Mouse (Mus musculus) midbrain, embryonic 10.5 days (tissue): ENCODE measurements at regions not wholly inside any gene's neighbourhood (a gene's known extent, or its start where the extent isn't known, plus 50 kb on each side); places are given as distances from the start of the nearest gene placed in this dataset.

Experiments used
- DNase-seq: peaks from one replicate; pipeline ENCODE4 v3.0.0-alpha.2; 2017; ENCODE audit warnings: low spot score
- H3K27ac ChIP-seq: fragments of 300-500 bp; sonication (generic); replicated peaks from 2 replicates; pipeline ENCODE4 v1.5.1; 2016; ENCODE audit warnings: mild to moderate bottlenecking
- H3K27me3 ChIP-seq: fragments of 300-500 bp; sonication (generic); 2 replicates; pipeline ENCODE4 v1.6.1; 2016; ENCODE audit warnings: low read depth, mild to moderate bottlenecking; ENCODE audit not compliant: poor library complexity, severe bottlenecking
- H3K36me3 ChIP-seq: fragments of 300-500 bp; sonication (generic); 2 replicates; pipeline ENCODE4 v1.6.1; 2016; ENCODE audit warnings: mild to moderate bottlenecking, moderate library complexity
- H3K4me1 ChIP-seq: fragments of 300-500 bp; sonication (generic); 2 replicates; pipeline ENCODE4 v1.6.1; 2016
- H3K4me3 ChIP-seq: fragments of 300-500 bp; sonication (generic); 2 replicates; pipeline ENCODE4 v1.5.1; 2016; ENCODE audit warnings: mild to moderate bottlenecking, moderate library complexity
- H3K9me3 ChIP-seq: fragments of 300-500 bp; sonication (generic); replicated peaks from 2 replicates; pipeline ENCODE4 v1.6.1; 2016; ENCODE audit warnings: mild to moderate bottlenecking
- WGBS: fragments of 180-500 bp; shearing (Covaris S2); methylation state at CpG from one replicate; pipeline ENCODE4 v1.1.7; 2016; 5-methylcytosine and 5-hydroxymethylcytosine counted together

DNA sequence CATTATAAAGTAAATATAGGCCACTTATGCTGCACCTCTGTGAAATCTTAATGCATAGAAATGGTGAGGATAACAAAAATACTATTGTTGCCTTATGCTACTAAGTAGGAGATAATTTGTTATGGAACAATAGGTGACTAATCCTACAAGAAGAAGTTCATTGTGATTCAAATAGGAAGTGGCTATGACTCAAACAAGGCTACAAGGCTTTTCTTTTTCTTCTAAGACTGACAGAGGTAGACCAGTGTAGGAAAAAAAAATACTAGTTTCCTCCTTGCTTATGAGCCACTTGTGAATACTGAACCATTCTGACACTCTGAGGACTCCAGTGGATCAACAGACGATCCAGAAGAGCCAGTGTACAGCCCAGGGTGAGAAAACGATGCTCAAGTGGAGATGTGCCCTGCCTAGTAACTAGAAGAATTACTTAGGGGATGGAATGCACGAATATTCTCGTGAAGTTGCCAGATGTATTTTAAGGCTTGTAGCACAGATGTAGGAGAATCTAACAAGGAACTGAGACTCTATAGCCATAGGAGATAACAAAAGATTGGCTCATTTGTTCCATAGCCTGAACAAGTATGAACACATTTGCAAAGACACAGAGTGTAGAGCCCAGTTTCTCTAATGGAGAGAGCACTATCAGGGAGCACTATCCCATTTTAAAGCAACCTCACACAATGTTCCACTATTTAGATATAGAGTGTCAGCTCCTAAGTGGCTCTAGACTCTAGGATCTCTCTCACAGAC, 60.3 kb downstream of the Fzd1 start:
- 75% methylated on average over 4 of the region's 4 CpGs for WGBS

DNA sequence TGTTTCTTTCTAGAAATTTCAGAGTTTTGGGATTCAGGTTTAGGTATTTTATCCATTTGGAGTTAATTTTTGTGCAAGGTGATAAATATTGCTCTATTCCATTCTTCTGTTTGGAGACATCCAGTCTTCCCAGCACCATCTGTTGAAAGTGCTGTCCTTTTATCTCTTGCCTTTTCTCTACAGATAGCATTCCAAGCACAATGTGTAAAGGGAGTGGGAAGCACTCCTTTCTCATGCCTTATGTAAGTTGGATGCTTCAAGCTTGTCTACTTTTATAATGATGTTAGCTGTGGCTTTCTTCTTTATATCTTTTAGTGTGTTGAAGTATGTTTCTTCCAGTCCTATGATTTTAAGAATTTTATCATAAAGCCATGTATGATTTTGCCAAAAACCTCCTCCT, 61.1 kb downstream of the Fzd1 start:
- no peaks in the 10 kb centered on the region for H3K4me1 ChIP-seq
- H3K36me3 ChIP-seq, result no peaks in the 10 kb centered on the region
- H3K27me3 ChIP-seq, result peaks cover 6% of the 10 kb centered on the region; the same call in 1 of the 2 replicates
- H3K4me3 ChIP-seq, result no peak overlapping the region
- no peaks in the 10 kb centered on the region for H3K9me3 ChIP-seq
- H3K27ac ChIP-seq, result no peak overlapping the region
- DNase-seq, result no peak

More for the DNA sequence above, 60.3 kb downstream of the Fzd1 start:
- Histone ChIP-seq H3K27ac (no peak overlapping the region), H3K27me3 (peaks cover 6% of the 10 kb centered on the region; the same call in 1 of the 2 replicates), H3K9me3 (no peaks in the 10 kb centered on the region), H3K36me3 (no peaks in the 10 kb centered on the region), H3K4me3 (no peak overlapping the region), H3K4me1 (no peaks in the 10 kb centered on the region)
- no peak for DNase-seq

DNA sequence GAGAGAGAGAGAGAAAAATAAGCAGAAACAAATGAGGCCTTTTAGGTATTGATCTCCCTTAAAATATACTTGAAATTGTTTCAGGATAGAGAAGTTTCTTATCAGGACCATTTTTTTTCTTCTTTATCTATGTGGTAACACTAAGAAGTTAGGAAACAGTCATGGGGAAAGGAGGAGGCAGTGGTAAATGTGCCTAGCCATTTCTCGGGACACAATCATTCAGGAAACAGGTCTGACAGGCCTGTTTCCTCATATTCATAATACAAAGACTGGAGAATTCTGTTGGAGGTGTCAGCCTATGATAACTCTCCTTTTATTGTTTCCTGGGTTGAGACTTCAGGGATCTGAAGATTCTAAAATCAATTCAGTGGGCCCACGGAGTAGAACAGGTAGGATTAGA, 68.7 kb downstream of the Fzd1 start:
- WGBS, result 86% methylated on average over 2 of the region's 2 CpGs
- H3K4me1 ChIP-seq, result no peaks in the 10 kb centered on the region
- H3K27ac ChIP-seq, result no peak overlapping the region
- H3K27me3 ChIP-seq, result no peaks in the 10 kb centered on the region
- H3K4me3 ChIP-seq, result no peak overlapping the region
- no peaks in the 10 kb centered on the region for H3K9me3 ChIP-seq
- no peak for DNase-seq
- no peaks in the 10 kb centered on the region for H3K36me3 ChIP-seq

DNA sequence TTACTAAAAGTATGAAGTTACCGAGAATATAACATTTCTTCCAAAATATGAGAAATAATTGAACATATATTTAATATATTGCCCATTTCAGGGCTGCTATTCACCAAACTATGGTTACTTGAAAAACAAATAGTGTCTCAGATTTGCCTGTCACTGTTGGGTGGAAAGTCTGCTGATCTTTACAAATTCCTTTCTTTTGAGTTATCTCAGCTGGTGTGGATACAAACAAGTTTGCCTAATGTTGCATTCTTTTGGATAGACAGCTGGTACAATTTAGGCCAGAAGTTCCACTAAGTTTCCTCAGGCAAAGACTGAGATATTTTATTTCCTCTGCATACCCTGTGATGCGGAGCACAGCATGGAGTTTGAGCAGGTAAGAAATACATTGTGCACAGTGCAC, 82.5 kb downstream of the Fzd1 start:
- WGBS, result 88% methylated on average over 2 of the region's 2 CpGs
- H3K27me3 ChIP-seq, result no peaks in the 10 kb centered on the region
- H3K4me3 ChIP-seq, result no peak overlapping the region
- no peak overlapping the region for H3K27ac ChIP-seq
- no peak for DNase-seq
- H3K9me3 ChIP-seq, result no peaks in the 10 kb centered on the region
- no peaks in the 10 kb centered on the region for H3K36me3 ChIP-seq
- H3K4me1 ChIP-seq, result no peaks in the 10 kb centered on the region

DNA sequence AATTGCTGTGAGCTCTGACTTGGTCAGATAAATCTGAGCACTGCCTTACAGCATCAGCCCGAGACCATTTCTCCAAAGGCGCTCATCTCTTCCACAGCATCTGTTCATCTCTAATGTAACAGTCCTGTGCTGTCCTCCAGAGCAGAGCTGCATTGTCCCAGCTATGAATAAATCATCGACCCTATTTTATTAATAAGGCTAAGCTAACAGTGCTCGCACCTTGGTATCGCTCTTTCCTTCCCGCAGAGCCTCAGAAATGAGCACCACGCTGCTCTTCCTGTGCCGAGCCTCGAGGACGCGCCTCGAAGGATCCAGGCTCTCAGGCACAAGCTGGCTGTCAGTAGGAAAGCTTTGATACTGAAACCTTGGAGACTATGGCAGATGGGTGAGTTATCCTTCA, 91.5 kb downstream of the Fzd1 start:
- Histone ChIP-seq H3K4me3 (no peak overlapping the region), H3K9me3 (no peaks in the 10 kb centered on the region), H3K36me3 (no peaks in the 10 kb centered on the region), H3K27me3 (no peaks in the 10 kb centered on the region; the same call in 1 of the 2 replicates), H3K4me1 (no peaks in the 10 kb centered on the region; the same call in 1 of the 2 replicates), H3K27ac (no peak overlapping the region)
- no peak for DNase-seq
- 85% methylated on average over 12 of the region's 12 CpGs for WGBS

DNA sequence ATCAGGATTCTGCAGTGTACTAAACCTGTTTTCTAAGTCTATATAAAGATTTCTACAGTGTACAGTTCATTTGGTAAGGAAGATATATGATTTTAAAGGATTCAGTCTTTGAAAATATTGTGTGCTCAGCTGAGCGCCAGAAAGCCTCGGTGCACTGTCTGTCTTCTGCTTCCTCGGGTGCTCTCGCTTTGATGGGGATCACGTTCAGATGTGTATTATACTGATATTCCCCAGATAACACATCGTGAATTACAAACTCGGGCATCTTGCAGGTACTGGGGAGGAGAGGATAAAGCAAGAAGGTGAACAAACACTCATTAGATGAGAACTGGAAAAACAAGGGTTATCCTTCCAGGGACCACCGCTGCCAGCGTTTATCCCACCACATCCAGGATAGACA, 91.9 kb downstream of the Fzd1 start:
- H3K4me3 ChIP-seq, result no peak overlapping the region
- DNase-seq, result no peak
- 93% methylated on average over 9 of the region's 9 CpGs for WGBS
- H3K36me3 ChIP-seq, result no peaks in the 10 kb centered on the region
- no peaks in the 10 kb centered on the region; the same call in 1 of the 2 replicates for H3K4me1 ChIP-seq
- no peaks in the 10 kb centered on the region for H3K9me3 ChIP-seq
- H3K27ac ChIP-seq, result no peak overlapping the region
- no peaks in the 10 kb centered on the region; the same call in 1 of the 2 replicates for H3K27me3 ChIP-seq

DNA sequence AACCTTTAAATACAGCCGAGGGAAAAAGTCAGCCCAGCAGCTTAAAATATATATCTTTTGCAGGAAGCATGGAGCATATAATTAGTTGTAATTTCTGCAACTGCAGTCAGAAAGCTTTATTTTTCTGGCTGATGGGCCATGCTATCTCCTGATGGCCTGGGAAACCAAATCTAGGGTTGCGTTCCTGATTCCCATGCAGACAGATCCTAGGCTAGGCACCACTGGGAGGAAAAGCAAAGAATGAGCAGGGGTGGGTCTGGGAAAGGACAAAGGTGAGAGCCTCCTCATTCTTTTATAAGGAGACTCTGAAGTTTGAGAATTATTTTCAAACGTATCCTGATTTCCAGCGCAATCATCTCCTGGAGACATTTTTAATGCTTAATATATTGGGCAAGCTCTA, 92.9 kb downstream of the Fzd1 start:
- H3K27me3 ChIP-seq, result no peaks in the 10 kb centered on the region; the same call in 1 of the 2 replicates
- no peaks in the 10 kb centered on the region for H3K36me3 ChIP-seq
- H3K9me3 ChIP-seq, result no peaks in the 10 kb centered on the region
- H3K27ac ChIP-seq, result no peak overlapping the region
- H3K4me1 ChIP-seq, result no peaks in the 10 kb centered on the region; the same call in 1 of the 2 replicates
- WGBS, result 90% methylated on average over 4 of the region's 4 CpGs
- DNase-seq, result no peak
- H3K4me3 ChIP-seq, result no peak overlapping the region

DNA sequence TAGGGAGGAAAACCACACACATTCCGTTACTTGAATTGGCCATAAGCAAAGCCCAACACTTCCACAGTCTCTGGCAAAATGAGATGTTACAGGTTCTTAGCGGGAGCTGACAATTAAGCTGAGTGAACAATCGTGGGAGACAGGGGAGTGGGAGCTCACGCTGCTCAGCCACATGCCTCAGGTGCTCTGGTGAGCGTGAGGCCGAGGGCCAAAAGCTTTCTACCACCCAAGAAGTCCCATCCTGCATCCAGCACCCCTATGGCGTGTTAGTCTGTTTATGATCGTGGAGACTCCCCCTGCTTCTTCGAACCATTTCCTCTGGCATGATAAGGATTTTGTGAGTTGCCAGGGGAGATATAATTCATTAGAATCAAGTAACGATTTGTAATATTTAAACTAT, 93.3 kb downstream of the Fzd1 start:
- H3K4me3 ChIP-seq, result no peak overlapping the region
- no peaks in the 10 kb centered on the region for H3K36me3 ChIP-seq
- H3K4me1 ChIP-seq, result no peaks in the 10 kb centered on the region; the same call in 1 of the 2 replicates
- no peak overlapping the region for H3K27ac ChIP-seq
- no peak for DNase-seq
- H3K27me3 ChIP-seq, result no peaks in the 10 kb centered on the region; the same call in 1 of the 2 replicates
- 78% methylated on average over 10 of the region's 10 CpGs for WGBS
- no peaks in the 10 kb centered on the region for H3K9me3 ChIP-seq

DNA sequence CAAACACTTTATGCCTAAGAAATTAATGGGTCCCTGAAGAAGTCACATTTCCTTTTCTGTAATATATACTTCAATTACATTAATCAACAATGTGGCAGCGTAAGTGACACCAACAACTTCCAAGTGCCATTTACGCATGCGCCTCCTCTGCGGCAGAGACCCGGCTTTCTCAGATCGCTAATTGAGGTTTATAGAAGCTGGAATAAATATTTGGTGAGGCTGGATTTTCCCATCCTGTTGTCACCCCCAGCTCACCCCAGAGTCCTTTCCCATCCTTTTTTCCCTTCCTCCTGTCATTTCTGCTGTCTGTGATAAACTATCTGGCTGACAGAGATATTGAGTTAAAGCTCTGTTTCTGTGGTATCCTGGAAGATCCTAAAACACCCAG, 95.6 kb downstream of the Fzd1 start:
- WGBS, result 87% methylated on average over 6 of the region's 6 CpGs
- no peak for DNase-seq
- H3K27ac ChIP-seq, result no peak overlapping the region
- H3K4me3 ChIP-seq, result no peak overlapping the region
- H3K27me3 ChIP-seq, result no peaks in the 10 kb centered on the region; the same call in 1 of the 2 replicates
- H3K36me3 ChIP-seq, result no peaks in the 10 kb centered on the region
- H3K4me1 ChIP-seq, result no peaks in the 10 kb centered on the region; the same call in 1 of the 2 replicates
- peaks cover under 1% of the 10 kb centered on the region; the same call in 1 of the 2 replicates for H3K9me3 ChIP-seq

DNA sequence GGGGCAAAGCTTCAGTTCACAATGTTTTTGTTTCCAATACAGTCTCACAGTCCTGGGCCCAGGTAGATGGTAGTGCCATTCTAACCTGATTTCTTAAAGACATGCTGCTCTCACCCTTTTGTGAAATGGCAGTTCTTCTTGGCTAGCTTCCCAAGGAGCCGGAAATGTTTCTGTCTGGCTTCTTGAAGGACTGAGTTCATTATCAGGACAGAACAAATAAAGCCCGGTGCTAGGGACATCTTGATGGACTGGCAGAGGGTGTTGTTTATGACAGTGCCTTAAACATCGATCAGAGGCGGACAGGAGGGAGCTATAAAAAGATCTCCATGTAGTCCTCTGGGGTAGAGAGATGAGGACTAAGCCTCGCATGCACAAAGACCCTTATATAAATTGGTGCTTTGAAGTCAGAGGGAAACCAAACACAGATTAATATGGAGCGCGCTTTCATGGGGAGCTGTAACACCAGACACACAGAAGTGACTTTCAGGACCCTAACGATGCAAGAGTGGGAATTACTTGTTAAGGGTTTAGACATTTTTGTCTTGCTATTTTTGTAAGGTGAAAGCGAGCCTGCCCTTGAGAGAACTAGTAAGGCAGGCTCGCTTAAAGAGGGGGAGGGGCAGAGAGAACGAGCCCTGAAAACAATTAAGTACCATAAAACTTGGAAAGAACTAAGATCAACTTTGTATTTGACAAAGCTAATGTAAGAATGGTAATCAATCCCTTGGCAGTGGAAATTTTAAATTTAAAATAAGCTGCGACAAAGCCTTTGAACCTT, 96.2 kb downstream of the Fzd1 start:
- H3K36me3 ChIP-seq, result no peaks in the 10 kb centered on the region
- peaks cover 6% of the 10 kb centered on the region; the same call in 1 of the 2 replicates for H3K9me3 ChIP-seq
- no peak overlapping the region for H3K27ac ChIP-seq
- no peaks in the 10 kb centered on the region; the same call in 1 of the 2 replicates for H3K27me3 ChIP-seq
- DNase-seq, result no peak
- 78% methylated on average over 12 of the region's 12 CpGs for WGBS
- H3K4me1 ChIP-seq, result no peaks in the 10 kb centered on the region; the same call in 1 of the 2 replicates
- H3K4me3 ChIP-seq, result no peak overlapping the region

DNA sequence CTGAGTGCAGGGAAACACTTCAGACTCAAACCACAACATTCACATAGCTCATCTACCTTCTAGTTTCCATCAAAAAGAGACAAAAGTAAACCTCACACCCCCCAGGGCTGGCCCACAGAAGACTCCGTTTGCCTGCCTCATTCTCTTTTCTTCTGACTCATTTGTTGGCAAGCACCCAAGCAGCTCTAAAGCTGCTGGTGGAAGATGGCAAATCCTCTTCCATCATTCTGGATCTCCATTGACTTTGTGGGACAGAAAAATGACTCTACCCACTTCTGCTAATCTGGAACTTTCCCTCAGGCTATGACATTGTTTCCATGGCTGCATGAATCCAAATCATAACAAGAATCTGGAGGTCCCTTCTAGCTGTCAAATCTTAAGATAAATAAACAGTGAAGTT, 99.9 kb downstream of the Fzd1 start:
- no peak overlapping the region for H3K27ac ChIP-seq
- H3K27me3 ChIP-seq, result no peaks in the 10 kb centered on the region
- no peaks in the 10 kb centered on the region for H3K36me3 ChIP-seq
- WGBS, result 69% methylated on average over 1 of the region's 1 CpGs
- no peaks in the 10 kb centered on the region; the same call in 1 of the 2 replicates for H3K4me1 ChIP-seq
- no peak for DNase-seq
- no peak overlapping the region for H3K4me3 ChIP-seq
- peaks cover 6% of the 10 kb centered on the region; the same call in 1 of the 2 replicates for H3K9me3 ChIP-seq

DNA sequence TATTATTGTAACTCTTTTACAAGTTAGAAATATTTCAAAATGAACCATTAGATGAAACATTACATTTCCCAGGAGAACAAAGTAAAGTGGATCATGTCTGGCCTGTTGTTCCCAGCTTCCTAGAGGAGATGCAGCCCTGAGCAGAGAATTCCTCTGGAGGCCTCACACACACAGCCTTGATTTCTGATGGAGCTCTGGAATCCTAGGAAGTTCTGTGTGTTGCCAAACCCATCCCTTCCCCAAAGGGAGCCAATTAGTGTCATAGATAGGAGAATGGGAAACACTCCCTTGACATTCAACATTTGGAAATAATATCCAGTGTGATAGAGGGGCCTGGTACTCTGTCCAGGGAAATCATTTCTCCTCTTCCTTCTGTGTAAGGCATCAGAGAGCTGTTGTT, 103.6 kb downstream of the Fzd1 start:
- peaks cover 6% of the 10 kb centered on the region; the same call in 1 of the 2 replicates for H3K9me3 ChIP-seq
- H3K4me3 ChIP-seq, result no peak overlapping the region
- H3K4me1 ChIP-seq, result peaks cover 21% of the 10 kb centered on the region
- no peaks in the 10 kb centered on the region for H3K36me3 ChIP-seq
- no peaks in the 10 kb centered on the region for H3K27me3 ChIP-seq
- DNase-seq, result no peak
- H3K27ac ChIP-seq, result no peak overlapping the region
